Mouse (Mus musculus): ENCODE results near the gene Them4. TPM values are rescaled to one million over a fixed set of nuclear protein-coding genes. Genes with fewer than 3 reads are reported as not detected.

Them4 gene
- polyA plus RNA-seq (2015; fragmentation: Illumina TruSeq; extraction: RNeasy Lipid Tissue Mini Kit (QIAGEN cat#74804); ENCODE audit: insufficient read depth, low replicate concordance), result 6.1 TPM

DNA sequence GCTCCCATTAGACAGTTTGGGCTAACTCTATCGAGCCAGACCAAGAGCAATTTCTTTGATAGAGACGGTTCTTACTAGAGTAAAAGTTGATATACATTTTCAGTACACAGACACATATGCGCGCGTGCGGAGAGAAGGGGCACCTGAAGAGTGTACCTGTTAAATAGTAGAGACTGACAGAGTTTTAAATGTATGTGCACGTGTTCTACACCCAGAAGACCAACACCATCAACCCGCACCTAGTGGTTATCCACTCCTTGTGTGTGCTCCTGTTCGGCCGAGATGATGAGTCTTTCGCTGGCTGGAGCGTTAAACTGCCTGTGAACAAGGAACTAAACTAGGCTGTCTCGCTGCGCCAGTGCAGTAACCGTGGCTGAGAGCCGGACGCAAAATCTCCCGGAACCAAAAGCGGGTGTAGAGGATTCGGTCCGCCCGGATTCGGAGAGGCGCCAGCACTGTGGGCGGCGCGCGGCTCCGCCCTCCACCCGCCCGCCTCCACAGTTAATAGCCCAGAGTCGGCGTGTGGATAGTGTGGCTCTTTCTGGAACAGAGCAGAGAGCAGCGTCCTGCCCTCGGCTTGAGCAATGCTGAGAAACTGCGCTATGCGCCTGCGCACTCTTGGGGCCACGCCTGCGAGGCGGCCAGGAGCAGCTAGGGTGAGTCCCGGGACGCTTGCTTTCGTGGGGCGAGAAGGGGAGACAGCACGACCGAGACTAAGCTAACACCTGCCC lies at the start of gene Them4:
Gene Them4, plus strand, starts transcription at position 457 of the 731 bp plus-strand sequence.

DNA sequence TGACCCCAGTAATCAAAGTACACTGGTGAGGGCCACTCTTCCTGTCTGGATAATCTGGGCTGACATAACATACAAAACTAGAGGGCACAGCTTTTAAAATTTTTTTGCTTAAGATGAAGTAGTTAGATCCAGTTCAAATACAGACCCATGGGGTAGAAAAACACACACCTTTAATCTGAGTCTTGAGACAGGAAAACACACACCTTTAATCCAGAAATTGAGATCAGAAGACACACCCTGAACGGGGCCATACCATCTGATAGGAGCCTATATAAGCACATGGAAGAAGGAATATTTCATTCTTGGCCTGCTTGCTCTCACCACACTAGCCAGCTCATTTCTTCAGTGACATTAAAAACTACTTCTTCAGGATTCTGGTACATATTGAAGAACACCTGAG lies 46.2 kb upstream of the Them4 start, which contains the start of gene Gm4778:
Gene Gm4778, plus strand, starts transcription at position 301 of the 400 bp plus-strand sequence.

DNA sequence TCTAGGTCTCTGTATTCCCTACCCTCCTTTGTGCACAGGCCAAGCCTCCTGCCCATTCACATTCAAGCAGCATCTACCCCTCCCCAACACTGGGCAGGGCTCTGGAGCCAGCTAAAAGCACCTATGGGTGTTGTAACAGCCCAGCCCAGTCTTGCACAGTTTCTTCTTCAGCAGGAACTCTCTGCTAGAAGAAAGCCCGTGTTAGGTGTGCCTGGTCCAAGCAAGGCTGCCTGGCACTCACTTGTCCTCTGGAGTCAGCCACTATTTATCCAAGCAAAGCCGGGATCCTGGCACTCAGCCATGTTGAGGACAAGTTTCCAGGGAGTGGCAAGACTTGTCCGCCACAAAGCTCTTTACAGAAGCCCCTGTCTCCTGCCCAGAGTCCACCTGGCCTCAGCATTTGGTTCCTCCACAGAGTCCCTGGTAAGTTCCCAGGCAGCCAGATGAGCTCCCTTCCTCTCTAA lies 32.1 kb downstream of the Them4 start, which contains the start of gene Them5:
Gene Them5, plus strand, starts transcription at position 141 of the 464 bp plus-strand sequence.

DNA sequence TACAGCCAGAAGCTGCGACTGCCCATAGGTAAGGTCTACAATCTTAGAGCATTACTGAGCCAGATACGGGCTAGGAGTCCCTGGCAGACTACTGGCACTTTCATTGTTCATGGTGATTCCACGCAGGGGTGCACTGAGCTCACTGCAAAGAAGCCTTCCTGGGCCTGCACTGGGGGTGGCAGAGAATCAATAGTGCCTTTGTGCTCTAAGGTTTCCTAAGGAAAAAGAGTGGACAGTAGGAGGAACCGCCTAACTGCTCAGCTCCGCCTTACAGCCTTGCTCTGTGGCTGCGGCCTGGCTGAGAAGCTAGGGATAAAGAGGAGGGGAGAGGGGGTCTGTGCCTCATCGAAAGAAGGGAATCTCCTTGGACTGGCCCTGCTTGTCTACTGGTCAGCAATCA lies 52.2 kb downstream of the Them4 start, which contains the start of gene C2cd4d:
Gene C2cd4d, plus strand, starts transcription at position 301 of the 400 bp plus-strand sequence.

DNA sequence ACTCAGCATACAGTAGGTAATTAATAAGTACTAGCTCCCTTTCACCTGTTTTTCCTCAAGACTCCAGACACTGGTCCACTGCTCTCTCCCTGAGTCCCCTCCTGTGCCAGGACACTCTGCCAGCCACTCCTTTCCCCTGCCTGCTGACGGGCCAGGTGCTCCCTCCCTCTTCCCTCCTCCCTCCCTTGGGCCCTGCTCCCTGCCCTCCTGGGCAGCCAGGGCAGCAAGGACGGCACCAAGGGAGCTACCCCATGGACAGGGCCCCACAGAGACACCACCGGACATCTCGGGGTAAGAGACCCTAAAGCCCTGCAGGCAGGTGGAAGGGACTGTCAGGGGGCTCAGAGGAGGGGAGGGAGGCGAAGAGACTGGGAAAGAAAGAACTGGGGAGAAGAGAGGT lies 62.8 kb downstream of the Them4 start, which contains the start of gene Rorc:
Gene Rorc, plus strand, starts transcription at position 154 of the 400 bp plus-strand sequence.

Other genes starting within 250 kb of the Them4 start
- not detected for gene Gm10697, start 237.4 kb upstream of the Them4 start, polyA plus RNA-seq (2015; fragmentation: Illumina TruSeq; extraction: RNeasy Lipid Tissue Mini Kit (QIAGEN cat#74804); ENCODE audit: insufficient read depth, low replicate concordance)
- gene Gm10696, start 131.9 kb upstream of the Them4 start, polyA plus RNA-seq (2015; fragmentation: Illumina TruSeq; extraction: RNeasy Lipid Tissue Mini Kit (QIAGEN cat#74804); ENCODE audit: insufficient read depth, low replicate concordance), result not detected
- gene Gm5286, start 113.4 kb upstream of the Them4 start, polyA plus RNA-seq (2015; fragmentation: Illumina TruSeq; extraction: RNeasy Lipid Tissue Mini Kit (QIAGEN cat#74804); ENCODE audit: insufficient read depth, low replicate concordance), result not detected
- gene Gm4778, start 46.1 kb upstream of the Them4 start, polyA plus RNA-seq (2015; fragmentation: Illumina TruSeq; extraction: RNeasy Lipid Tissue Mini Kit (QIAGEN cat#74804); ENCODE audit: insufficient read depth, low replicate concordance), result not detected
- gene Them5, start 32.0 kb downstream of the Them4 start, polyA plus RNA-seq (2015; fragmentation: Illumina TruSeq; extraction: RNeasy Lipid Tissue Mini Kit (QIAGEN cat#74804); ENCODE audit: insufficient read depth, low replicate concordance), result not detected
- not detected for gene C2cd4d, start 52.3 kb downstream of the Them4 start, polyA plus RNA-seq (2015; fragmentation: Illumina TruSeq; extraction: RNeasy Lipid Tissue Mini Kit (QIAGEN cat#74804); ENCODE audit: insufficient read depth, low replicate concordance)
- gene Rorc, start 62.7 kb downstream of the Them4 start, polyA plus RNA-seq (2015; fragmentation: Illumina TruSeq; extraction: RNeasy Lipid Tissue Mini Kit (QIAGEN cat#74804); ENCODE audit: insufficient read depth, low replicate concordance), result 1.4 TPM
- 0.23 TPM for gene Lingo4, start 88.4 kb downstream of the Them4 start, polyA plus RNA-seq (2015; fragmentation: Illumina TruSeq; extraction: RNeasy Lipid Tissue Mini Kit (QIAGEN cat#74804); ENCODE audit: insufficient read depth, low replicate concordance)
- 6.1 TPM for gene Tdrkh, start 103.2 kb downstream of the Them4 start, polyA plus RNA-seq (2015; fragmentation: Illumina TruSeq; extraction: RNeasy Lipid Tissue Mini Kit (QIAGEN cat#74804); ENCODE audit: insufficient read depth, low replicate concordance)
- 54.0 TPM for gene Mrpl9, start 133.2 kb downstream of the Them4 start, polyA plus RNA-seq (2015; fragmentation: Illumina TruSeq; extraction: RNeasy Lipid Tissue Mini Kit (QIAGEN cat#74804); ENCODE audit: insufficient read depth, low replicate concordance)
- gene Oaz3, start 133.8 kb downstream of the Them4 start, polyA plus RNA-seq (2015; fragmentation: Illumina TruSeq; extraction: RNeasy Lipid Tissue Mini Kit (QIAGEN cat#74804); ENCODE audit: insufficient read depth, low replicate concordance), result not detected
- gene Celf3, start 168.2 kb downstream of the Them4 start, polyA plus RNA-seq (2015; fragmentation: Illumina TruSeq; extraction: RNeasy Lipid Tissue Mini Kit (QIAGEN cat#74804); ENCODE audit: insufficient read depth, low replicate concordance), result not detected
- gene Riiad1, start 170.3 kb downstream of the Them4 start, polyA plus RNA-seq (2015; fragmentation: Illumina TruSeq; extraction: RNeasy Lipid Tissue Mini Kit (QIAGEN cat#74804); ENCODE audit: insufficient read depth, low replicate concordance), result 1.3 TPM

All from spleen, adult 10 weeks (tissue).